Mouse (Mus musculus) right cerebral cortex, adult 2 months (tissue): Measurements from ENCODE around the gene Bco1.

ENCODE experiments used
- DNase-seq, 2 experiments: peaks; one replicate each; pipeline ENCODE4 v3.0.0; 2021 to 2022; ENCODE audit warnings: low spot score in 2 of 2

The Bco1 gene

DNA sequence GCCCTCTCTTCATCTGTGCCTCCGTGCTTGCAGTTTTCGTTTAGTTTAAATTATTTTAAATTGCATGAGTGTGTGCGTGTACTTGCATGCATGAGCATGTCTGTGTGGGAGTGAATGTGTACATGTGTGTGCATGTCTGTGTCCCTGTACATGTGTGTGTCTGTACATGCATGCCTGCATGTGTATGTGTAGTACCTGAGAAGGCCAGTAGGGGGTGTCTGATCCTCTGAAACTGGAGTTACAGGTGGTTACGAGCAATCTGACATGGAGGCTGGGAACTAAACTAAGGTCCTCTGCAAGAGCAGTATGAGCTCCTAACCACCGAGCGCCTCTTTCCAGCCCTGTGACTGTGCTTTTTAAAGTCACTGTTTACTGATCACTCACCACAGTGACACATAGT lies 52.9 kb downstream of the Bco1 start:
- no peak for DNase-seq

DNA sequence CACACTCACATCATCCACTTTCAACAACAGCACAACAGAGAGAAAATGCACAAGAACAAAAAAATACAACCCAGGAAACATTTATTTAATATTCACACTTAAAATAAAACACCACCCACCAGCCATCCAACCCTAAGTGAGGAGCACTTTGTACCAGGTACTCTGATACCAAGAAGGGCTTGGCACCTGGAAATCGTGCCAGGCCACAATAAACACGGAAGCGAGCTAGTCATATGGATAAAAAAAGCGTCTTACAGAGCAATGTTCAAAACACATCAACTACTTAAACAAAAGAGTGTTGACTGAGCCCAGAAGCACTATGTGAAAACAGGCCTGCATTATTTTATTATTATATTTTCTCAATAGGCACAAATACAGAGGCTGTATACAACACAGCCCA lies 60.5 kb downstream of the Bco1 start:
- no peak for DNase-seq

DNA sequence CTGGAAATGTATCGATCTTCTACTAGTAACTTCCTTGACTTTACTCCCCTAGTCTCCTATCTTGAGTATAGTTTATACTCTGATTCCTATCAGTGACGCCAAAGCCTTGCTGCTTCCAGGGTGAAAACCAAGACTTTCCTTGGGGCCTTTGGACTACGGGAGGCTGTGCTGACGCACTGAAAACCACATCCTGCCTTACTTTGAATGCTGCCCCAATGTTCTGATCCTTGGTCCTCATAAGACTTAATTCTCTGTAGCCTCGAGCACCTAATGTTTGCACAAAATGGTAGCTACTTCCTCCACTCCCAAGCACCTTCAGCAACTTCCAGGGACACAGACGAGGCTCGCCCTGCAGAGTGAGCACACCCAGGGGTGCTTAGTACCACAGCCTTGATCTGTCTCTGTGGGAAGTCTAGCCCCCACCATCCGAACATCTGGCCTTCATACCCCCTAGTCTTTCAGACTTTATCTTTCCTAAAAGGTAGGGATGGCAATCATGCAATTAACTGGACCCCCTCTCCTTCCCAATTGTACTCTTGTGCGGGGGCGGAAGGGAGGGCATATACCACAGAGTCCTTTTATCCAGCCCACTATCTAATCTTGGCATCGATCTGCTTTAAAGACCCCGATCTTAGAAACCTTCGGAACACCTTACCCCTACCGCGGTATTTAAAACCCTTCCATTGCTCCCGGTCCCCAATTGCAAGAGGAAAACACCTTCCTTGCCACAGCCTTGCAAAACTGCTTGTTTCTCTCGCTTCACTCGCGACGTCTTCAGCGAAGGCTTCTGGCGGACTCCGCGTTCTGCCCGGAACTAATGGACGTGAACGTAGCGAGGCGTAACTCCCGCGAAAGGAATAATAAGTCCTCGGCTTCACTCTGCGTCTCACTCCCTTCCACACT lies 61.5 kb downstream of the Bco1 start:
- no peak for DNase-seq

DNA sequence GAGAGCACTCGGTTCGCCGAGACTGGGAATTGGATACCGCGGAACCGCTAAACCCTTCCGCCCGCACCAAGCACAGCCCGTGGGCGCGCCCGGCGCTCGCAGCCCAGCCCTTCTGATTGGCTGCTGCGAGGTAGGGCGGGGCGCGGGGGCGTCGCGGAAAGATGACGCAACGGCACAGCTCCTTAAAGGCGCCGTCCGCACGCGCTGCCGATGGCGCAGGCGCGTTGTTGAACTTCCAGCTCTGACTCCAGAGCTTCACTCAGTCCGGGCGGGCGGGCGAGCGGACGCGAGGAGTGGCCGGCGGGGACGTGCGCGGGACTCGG lies 62.1 kb downstream of the Bco1 start:
- DNase-seq = peak; percentile 96 to 98

DNA sequence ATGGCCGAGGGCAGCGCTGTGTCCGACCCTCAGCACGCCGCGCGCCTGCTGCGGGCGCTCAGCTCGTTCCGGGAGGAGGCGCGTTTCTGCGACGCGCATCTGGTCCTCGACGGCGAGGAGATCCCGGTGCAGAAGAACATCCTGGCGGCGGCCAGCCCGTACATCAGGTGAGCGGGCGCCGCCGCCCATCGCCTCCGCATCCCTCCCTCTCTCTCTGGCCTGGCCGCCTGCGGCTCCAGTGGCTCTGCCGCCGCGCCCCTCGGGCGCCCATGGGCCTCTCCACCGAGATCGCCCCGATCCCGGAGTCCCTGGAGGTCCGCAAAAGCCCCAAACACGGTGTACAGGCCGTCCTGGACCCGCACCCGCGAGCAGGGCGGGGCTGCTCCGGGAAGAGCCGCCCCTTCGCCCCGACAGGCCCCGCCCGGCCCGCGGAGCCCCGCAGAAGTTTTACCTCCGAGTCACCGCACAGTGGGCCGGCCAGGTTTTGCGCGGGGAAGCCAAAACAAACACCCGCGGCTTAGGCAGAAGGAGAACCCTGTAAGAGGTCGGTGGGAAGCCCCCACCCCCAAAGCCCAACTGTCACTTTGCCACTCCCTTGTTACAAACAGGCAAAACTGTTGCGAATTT lies 62.6 kb downstream of the Bco1 start, which contains the start of gene Gan:
Gene Gan (plus strand): TSS at position 1 of the 627 bp plus-strand sequence.
- DNase-seq = peak in 1 of 2 experiments; percentile 21

DNA sequence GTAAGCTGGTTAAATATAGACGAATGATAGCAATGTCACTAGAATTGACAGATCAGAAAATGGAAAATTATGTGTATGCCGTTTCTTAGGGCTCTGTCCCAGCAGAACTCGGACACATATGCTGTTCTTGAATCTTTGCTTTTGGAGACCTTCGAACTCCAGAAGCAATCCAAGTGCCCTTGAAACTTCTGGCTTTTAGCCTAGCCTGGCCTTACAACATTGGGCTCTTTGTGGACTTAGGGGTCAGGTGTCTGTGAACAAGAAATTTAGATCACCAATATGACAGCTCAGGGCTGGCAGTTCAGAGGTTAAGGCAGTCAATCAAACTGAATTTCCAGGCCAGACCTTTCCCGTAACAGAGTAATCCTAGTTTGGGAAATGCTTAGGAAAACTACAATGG lies 63.4 kb downstream of the Bco1 start:
- DNase-seq = no peak

DNA sequence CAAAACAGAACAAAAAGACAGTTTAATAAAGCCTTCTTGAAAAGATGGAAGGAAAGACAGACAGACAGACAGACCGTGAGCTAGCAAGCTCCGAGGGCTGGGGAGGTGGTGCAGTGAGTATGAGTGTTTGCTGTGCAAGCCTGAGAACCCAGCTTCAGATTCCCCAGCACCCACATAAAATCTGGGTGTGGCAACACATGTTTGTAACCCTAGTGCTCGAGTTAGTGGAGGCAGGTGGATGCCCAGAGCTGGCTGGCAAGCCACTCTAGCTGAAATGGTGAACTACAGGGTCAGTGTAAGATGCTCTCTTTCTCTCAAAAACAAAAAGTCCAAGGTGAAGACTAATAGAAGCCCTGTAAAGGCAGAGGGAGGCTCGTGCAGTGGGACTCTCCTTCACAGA lies 69.3 kb downstream of the Bco1 start:
- no peak for DNase-seq

DNA sequence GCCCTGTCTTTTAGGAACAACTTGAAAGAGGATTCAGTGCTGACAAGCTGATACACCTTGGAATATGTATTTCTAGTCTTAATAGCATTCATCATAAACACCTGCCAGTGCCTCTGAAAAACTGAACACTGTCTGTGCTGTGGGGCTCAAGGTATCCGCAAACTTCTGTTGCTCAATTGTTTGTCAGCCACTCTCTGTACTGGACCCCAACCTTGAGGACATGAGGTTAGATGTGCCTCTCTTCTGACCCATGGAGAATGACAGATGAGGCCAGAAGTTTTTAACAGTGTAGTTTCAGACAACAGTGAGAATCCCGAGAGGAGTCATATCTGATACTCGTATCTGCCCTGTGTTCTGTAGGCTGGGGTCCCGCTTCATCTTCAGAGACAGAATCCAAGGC lies 69.9 kb downstream of the Bco1 start:
- DNase-seq = no peak

DNA sequence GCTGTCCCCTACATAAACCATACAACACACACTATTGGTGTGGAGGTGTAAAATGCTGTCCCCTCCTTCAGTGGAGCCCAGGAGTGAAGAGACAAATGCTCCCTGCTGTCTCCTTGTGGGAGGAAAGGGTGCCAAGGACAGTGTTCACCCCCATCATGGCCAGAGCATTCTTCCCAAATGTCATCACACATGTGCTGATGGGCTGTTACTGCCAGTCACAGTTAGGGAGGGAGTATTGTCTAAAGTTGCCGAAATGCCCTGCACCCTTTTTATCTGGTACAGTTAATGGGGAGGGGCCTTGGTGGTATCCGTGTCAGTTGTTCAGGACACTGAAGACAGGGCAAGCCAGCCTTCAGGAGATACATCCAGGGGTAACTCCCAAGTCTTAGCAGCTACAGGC lies 70.9 kb downstream of the Bco1 start:
- no peak for DNase-seq

DNA sequence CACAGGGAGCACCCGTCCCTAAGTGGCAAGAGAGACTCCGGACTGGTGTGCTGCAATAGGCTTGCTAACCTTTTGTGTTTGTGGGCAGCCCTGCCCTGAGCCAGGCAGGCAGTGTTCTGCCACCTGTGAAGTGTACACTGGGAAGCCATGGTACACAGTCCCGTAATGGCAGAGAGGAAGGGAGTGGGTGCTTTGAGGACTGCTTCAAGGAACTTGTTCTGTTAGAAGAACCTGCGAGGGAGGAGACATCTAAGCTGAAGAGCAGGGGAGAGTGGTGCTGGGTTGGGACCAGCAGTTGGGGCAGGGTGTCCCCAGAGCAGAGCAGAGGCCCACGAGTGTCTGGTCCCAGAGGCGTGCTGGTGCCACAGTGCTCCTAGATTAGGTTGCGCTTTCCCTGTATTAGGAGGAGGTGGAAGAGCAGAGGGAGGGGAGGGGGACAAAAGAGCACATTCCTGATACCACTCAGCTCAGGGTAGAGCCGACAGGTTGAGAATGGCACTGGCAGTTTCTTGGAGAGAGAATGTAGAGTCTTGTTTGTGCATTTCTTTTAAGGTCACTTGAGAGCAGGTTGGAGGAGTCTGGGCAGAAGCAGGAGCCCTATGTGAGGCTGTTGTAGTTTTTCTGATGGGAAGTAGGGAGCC lies 71.7 kb downstream of the Bco1 start:
- no peak for DNase-seq

DNA sequence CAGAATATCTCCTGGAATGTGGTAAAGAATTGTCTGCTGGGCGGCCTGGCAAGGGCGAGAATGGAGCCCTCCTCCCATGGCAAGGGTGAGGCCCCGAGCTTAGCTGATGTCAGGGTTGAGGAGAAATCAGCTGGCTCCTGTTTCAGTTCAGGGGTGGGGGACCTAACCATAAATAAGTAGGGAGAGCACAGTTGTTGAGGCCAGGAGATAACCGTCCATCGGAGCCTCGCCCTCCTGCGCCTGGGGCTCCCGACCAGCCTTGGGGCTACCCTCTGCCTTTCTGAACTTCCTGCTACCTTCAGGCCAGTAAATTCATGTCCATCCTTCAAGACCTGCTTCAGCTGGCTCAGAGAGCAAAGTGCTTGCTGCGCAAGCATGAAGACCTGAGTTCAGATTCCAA lies 72.7 kb downstream of the Bco1 start:
- DNase-seq = no peak

DNA sequence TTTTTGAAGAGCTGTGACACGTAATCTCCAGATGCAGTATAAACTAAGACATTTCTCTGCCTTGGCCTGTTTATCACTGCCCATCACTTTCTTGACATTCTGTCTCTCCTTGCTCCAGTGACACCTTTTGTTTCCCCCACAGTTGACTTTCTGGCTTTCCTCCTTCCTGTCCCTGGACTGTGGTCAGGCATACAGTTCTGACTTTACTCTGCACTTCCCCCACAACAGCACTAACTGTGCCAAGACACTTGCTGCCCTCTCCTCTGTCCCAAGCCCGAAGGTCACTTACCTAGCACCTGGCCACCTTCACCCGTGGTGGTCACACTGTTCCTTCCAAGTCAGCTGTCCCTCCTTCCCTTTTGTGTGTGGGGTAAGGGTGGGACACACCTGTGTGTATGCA lies 76.2 kb downstream of the Bco1 start:
- DNase-seq = no peak

DNA sequence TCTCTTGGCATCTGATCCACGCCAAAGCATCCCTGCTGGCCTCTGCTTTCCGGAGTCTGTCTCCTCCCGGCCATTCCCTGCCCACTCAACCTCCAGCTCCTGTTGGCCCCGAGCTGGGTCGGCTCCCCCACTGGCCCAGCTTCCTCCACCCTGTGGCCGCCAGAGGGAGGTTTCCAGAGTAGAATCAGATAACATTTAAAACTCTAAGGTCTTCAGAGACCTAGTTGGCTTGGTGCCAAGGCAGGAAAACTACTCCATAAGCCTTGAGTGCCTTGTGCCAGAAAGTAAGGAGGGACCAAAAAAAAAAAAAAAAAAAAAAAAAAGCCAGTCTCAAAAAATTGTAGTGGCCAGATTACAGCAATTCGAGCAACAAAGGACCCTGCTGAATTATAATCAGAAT lies 77.2 kb downstream of the Bco1 start:
- DNase-seq = no peak

DNA sequence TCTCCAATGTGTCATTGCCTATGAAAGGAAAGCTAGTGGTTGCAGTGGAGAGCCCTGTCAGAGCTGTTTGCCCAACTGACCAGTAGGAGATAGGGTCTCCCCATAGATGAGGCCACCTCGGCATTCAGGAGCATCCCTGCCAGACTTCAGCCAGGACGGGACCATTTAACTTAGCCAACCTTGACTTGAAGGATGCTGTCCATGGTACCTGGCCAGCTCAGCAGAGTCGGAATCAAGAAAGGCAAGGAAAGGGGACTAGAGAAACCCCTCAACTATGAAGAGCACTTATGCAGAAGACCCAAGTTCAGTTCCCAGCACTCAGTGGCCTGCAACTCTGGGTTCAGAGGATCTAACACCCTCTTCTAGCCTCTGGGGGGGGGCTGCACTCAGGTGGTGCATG lies 78.0 kb downstream of the Bco1 start:
- DNase-seq = no peak

DNA sequence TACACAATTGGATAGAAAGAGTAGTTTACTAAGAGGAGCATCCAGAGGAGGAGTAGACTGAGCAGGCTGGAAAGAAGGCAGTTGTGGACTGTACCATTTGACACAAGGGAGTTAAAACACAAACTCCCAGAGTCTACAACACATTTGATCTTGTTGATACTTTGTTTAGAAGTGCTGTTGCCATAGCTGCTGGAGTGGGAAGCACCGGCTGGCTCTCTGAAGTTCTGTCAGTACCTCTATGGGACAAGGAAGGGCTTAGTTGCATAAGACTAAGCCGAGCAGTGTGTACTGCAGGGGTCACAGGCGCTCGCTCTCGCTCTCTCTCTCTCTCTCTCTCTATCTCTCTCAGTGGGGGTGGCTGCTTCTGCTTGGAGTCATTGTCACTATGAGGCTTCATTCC lies 78.9 kb downstream of the Bco1 start:
- no peak for DNase-seq

DNA sequence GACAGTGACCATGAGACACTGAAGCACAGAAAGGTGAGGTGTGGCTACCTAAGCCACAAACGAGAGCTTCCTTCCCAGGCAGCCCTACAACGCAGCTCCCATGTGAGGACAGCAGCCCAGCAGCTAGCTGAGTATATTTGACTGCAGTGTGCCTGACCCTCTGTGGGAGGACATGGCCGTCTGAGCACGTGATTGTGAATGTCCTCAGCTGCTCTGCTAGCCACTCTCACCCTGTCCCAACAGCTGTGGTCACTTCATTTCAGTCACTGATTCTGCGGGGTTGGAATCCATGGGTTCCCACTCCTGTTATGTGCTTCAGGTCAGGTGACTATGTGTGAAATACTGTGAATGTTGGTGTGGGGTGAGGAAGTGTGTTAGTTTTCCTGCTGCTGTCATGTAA lies 80.7 kb downstream of the Bco1 start:
- no peak for DNase-seq

DNA sequence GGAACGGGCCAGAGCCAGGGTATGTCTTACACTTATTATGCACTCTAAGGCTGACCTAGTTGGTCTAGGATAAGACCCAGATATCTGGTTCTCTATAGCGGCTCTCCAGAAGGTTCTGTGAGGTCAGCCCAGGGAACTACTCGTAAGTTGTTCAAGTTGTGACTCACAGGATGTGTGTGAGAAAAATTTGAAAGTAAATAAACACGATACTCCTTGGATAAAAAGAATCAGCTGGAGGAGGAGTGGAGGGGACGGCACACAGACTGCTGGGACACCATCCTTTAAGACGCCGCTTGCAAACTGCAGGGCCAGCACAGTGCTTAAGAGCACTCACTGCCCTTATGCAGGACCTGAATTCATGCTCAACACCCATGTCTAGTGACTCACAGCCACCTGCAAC lies 81.6 kb downstream of the Bco1 start:
- DNase-seq = no peak

DNA sequence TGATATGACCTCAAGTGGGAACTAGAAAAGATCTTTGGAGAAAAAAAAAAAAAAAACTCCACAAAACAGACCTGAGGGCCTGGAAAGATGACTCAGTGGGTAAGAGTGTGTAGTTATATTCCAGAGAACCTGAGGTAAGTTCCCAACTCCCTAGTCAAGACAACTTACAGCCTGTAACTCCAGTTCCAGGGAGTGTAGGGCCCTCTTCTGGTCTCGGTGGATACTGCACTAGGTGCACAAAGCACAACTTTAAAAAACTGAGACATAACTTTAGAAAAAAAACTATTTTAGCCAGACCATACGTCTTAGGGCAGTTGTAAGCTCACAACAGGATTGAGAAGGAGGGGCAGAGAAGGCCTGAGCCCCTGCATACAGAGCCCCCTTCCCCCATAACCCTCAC lies 82.4 kb downstream of the Bco1 start:
- DNase-seq = no peak

DNA sequence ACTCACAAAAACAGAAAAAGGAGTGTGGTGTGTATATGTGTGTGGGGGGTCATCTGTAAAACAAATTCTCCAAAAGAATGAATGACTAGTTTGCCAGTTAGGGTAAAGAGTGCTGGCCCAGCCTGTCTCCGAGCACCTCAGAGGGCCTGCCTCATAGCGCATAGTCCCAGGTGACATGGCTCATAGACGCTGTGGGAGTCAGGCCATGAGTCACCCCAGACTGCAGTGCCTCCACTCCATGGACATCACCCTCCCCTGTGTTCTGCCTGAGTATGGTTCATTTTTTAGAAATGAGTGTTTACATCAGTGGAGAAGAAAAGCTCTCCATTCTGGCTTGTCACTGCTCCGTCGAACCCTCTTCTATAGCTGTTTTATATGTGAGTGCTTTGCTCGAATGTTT lies 83.0 kb downstream of the Bco1 start:
- DNase-seq = no peak

DNA sequence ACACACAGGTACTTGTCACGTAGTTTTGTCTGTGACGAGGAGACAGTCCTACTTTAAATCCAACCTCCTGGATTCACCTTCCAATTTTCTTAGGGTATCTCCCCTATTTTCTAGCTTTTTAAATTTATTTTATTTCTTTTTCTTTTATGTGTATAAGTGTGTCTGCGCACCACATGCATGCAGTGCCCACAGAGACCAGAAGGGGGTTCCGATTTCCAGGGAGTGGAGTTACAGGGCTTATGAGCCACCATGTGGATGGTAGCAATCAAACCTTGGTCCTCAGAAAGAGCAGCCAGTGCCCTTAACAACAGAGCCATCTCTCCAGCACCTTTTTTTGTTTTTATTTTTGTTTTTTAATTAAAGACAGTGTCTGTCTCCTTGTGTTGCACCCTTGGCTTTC lies 87.1 kb downstream of the Bco1 start:
- no peak for DNase-seq
